ENCODE assay signal across 8 mouse cellular contexts in genomic region chr1:97660687-97661405, GRCm38 (mm10). TPM values are rescaled to one million over a fixed set of nuclear protein-coding genes. Genes with fewer than 3 reads are reported as not detected.
A peak's percentile ranks its signal among the peaks of the same experiment; 100 is the strongest.
DNase-seq lines count a peak whose midpoint lies in the region; ATAC-seq lines count a peak whose summit lies in the region.

No protein-coding gene starts in this region.

- no peaks in the 10 kb centered on the region for H3K27me3 ChIP-seq in hindbrain, embryonic 16.5 days (replicated peaks; ENCODE audit: control insufficient read depth, insufficient read depth, low read length)

- H3K27ac ChIP-seq in hindbrain, embryonic 16.5 days (ENCODE audit: low read depth, low read length) = peak overlapping the region; percentile 99

- no peaks in the 10 kb centered on the region for H3K36me3 ChIP-seq in hindbrain, embryonic 16.5 days (ENCODE audit: control insufficient read depth, insufficient read depth, low read length)

- H3K4me1 ChIP-seq in hindbrain, embryonic 16.5 days (ENCODE audit: control insufficient read depth, insufficient read depth, low read depth, low read length) = peaks cover 25% of the 10 kb centered on the region

- H3K4me3 ChIP-seq in hindbrain, embryonic 16.5 days (ENCODE audit: low read length) = peak overlapping the region; percentile 62

- peak; percentile 37 for ATAC-seq in hindbrain, embryonic 16.5 days
- peak; percentile 52 for ATAC-seq in megakaryocyte progenitor cell, adult 5-6 weeks (replicated peaks; ENCODE audit: poor library complexity)
- no peak for ATAC-seq in monocyte, adult 5-6 weeks (replicated peaks; ENCODE audit: insufficient number of reproducible peaks, low FRiP score, low TSS enrichment, poor library complexity, severe bottlenecking)

- H3K9me3 ChIP-seq in hindbrain, embryonic 16.5 days (ENCODE audit: control insufficient read depth, low read length) = no peaks in the 10 kb centered on the region

- peak; percentile 79 for DNase-seq in ZHBTc4 (ENCODE audit: low read depth, low spot score)
- DNase-seq in cerebellum, postnatal 36 days = peak; percentile 72 to 75
- DNase-seq in gastrocnemius, adult 18-20 months (ENCODE audit: low spot score) = peak; percentile 74
- peak; percentile 81 to 82 for DNase-seq in left cerebral cortex, postnatal 10 days (ENCODE audit: extremely low spot score in 1 of 2, low spot score in 2 of 2)
- peak; percentile 71 to 76 for DNase-seq in right cerebral cortex, postnatal 36 days (ENCODE audit: low spot score in 2 of 2)

- H3K4me2 ChIP-seq in hindbrain, embryonic 16.5 days (ENCODE audit: low read length) = peak overlapping the region; percentile 73

- under 1% methylated on average over 81 of the region's 93 CpGs for WGBS in hindbrain, embryonic 16.5 days

- H3K9ac ChIP-seq in hindbrain, embryonic 16.5 days (ENCODE audit: low read depth, low read length) = peak overlapping the region; percentile 97

- intact Hi-C loops in left cerebral cortex, postnatal 10 days (cut with DNase I) = loop anchor here (10.0 kb wide), 1 partner anchor 106 kb away; no protein-coding TSS in a partner anchor

RNA-seq across cellular contexts. Expression of gene D1Ertd622e, which starts 1.0 kb away (rescaled TPM):
- 10 to 100 TPM; 13.2 to 16.2 TPM for total RNA-seq in gastrocnemius, adult 18-20 months (2021)
- polyA plus RNA-seq in hindbrain, embryonic 16.5 days (2015; fragmentation: Nextera tagmentation; extraction: Ambion mirVana) = 59.7 and 60.5 TPM in 2 replicates
- total RNA-seq in left cerebral cortex, postnatal 10 days (2021) = 10 to 100 TPM; 59.0 to 60.0 TPM
- 33.0 and 35.2 TPM in 2 replicates for total RNA-seq in megakaryocyte progenitor cell, adult 5-6 weeks (2015)
- 40.5 and 40.9 TPM in 2 replicates for total RNA-seq in megakaryocyte progenitor cell, adult 5-6 weeks (2017)
- total RNA-seq in monocyte, adult 5-6 weeks (2017) = 115 to 144 TPM (median 137 TPM) in 3 replicates
